Mouse (Mus musculus): ENCODE data around the gene Cep57l1.

- TF ChIP-seq CTCF (IDR thresholded peaks at IDR 0.05; ENCODE audit: low read depth) (no peak), EP300 (optimal IDR thresholded peaks at IDR 0.05) (no peak)
Measured at GRCm38 (mm10) chr10:41740221-41740620, 69.5 kb downstream of the Cep57l1 start.
